Comparison of ENCODE assay signal across 9 mouse cellular contexts in genomic region chr2:35767834-35768537, GRCm38 (mm10).
A peak's percentile ranks its signal among the peaks of the same experiment; 100 is the strongest.
DNase-seq lines count a peak whose midpoint lies in the region; ATAC-seq lines count a peak whose summit lies in the region.
"Had no signal": no experiment of that assay in that cellular context is flagged by ENCODE, and none has a peak within 500 bp of the region (broad histone marks: within the 10 kb centered on the region; RNA-seq: fewer than 3 reads in every experiment).

No protein-coding gene starts in this region.

- peak overlapping the region; percentile 31; the same call in 1 of the 2 replicates for H3K27ac ChIP-seq in forebrain, embryonic 15.5 days (replicated peaks)
- no peak overlapping the region for H3K27ac ChIP-seq in forebrain, embryonic 11.5 days (ENCODE audit: low read depth, low read length)
- no peak overlapping the region for H3K27ac ChIP-seq in neural tube, embryonic 11.5 days (ENCODE audit: low read depth, low read length)

- no peaks in the 10 kb centered on the region for H3K9me3 ChIP-seq in forebrain, embryonic 15.5 days
- H3K9me3 ChIP-seq in forebrain, embryonic 11.5 days (ENCODE audit: control insufficient read depth, low read length), result no peaks in the 10 kb centered on the region
- no peaks in the 10 kb centered on the region for H3K9me3 ChIP-seq in neural tube, embryonic 11.5 days (ENCODE audit: control insufficient read depth, low read length)

- intact Hi-C loops in left cerebral cortex, postnatal 25 days (cut with DNase I), result loop anchor here (1.0 kb wide), 3 partner anchors 21 to 210 kb away; partner anchors contain the start of gene Dab2ip

- H3K9ac ChIP-seq in forebrain, embryonic 15.5 days (replicated peaks), result no peak overlapping the region
- no peak overlapping the region for H3K9ac ChIP-seq in forebrain, embryonic 11.5 days (ENCODE audit: low read length)
- H3K9ac ChIP-seq in neural tube, embryonic 11.5 days (ENCODE audit: low read length), result no peak overlapping the region

- H3K4me1 ChIP-seq in forebrain, embryonic 15.5 days, result peaks cover 15% of the 10 kb centered on the region
- no peaks in the 10 kb centered on the region for H3K4me1 ChIP-seq in forebrain, embryonic 11.5 days (replicated peaks; ENCODE audit: control insufficient read depth, insufficient read depth, low read length)
- no peaks in the 10 kb centered on the region for H3K4me1 ChIP-seq in neural tube, embryonic 11.5 days (ENCODE audit: control insufficient read depth, insufficient read depth, low read length)

- DNase-seq in forebrain, embryonic 11.5 days (ENCODE audit: low spot score), result no peak
- peak; percentile 29 for DNase-seq in neural tube, embryonic 11.5 days (ENCODE audit: low spot score)
- DNase-seq in neural tube, embryonic 10.5 days (ENCODE audit: extremely low spot score, low spot score), result no peak
- DNase-seq in left cerebral cortex, postnatal 25 days (ENCODE audit: low spot score in 2 of 2), result peak; percentile 60 to 95
- DNase-seq in MN1 (ENCODE audit: low spot score), result no peak
- DNase-seq: thymus, adult 18-20 months had no signal

- H3K4me2 ChIP-seq in forebrain, embryonic 15.5 days (replicated peaks), result no peak overlapping the region
- H3K4me2 ChIP-seq in forebrain, embryonic 11.5 days (ENCODE audit: low read depth, low read length, severe bottlenecking), result no peak overlapping the region
- no peak overlapping the region for H3K4me2 ChIP-seq in neural tube, embryonic 11.5 days (ENCODE audit: low read depth)

- H3K4me3 ChIP-seq in forebrain, embryonic 15.5 days, result no peak overlapping the region
- H3K4me3 ChIP-seq in forebrain, embryonic 11.5 days (ENCODE audit: low read depth, low read length), result no peak overlapping the region
- no peak overlapping the region for H3K4me3 ChIP-seq in neural tube, embryonic 11.5 days (ENCODE audit: low read depth, low read length)

- H3K36me3 ChIP-seq in forebrain, embryonic 15.5 days, result no peaks in the 10 kb centered on the region
- no peaks in the 10 kb centered on the region for H3K36me3 ChIP-seq in forebrain, embryonic 11.5 days (ENCODE audit: control insufficient read depth, insufficient read depth, low read length)
- H3K36me3 ChIP-seq in neural tube, embryonic 11.5 days (ENCODE audit: control insufficient read depth, insufficient read depth, low read length), result no peaks in the 10 kb centered on the region

- peak; percentile 39 for ATAC-seq in forebrain, embryonic 15.5 days (replicated peaks)
- ATAC-seq in forebrain, embryonic 11.5 days (replicated peaks; ENCODE audit: low FRiP score), result no peak; the same call in 1 of the 2 replicates
- ATAC-seq in neural tube, embryonic 11.5 days (ENCODE audit: insufficient read depth, low FRiP score, low TSS enrichment), result no peak
- ATAC-seq in megakaryocyte-erythroid progenitor cell, adult 5-6 weeks (replicated peaks; ENCODE audit: low FRiP score, low TSS enrichment, poor library complexity, severe bottlenecking), result no peak
- ATAC-seq in cerebellum, adult (ENCODE audit: insufficient number of reproducible peaks, low FRiP score, low TSS enrichment), result no peak; the same call in 1 of the 2 replicates

- no peaks in the 10 kb centered on the region for H3K27me3 ChIP-seq in forebrain, embryonic 15.5 days
- no peaks in the 10 kb centered on the region for H3K27me3 ChIP-seq in forebrain, embryonic 11.5 days (ENCODE audit: control insufficient read depth, insufficient read depth, low read length)
- no peaks in the 10 kb centered on the region for H3K27me3 ChIP-seq in neural tube, embryonic 11.5 days (ENCODE audit: control insufficient read depth, insufficient read depth, low read length)

- 33% methylated on average over 14 of the region's 14 CpGs for WGBS in forebrain, embryonic 15.5 days
- WGBS in forebrain, embryonic 11.5 days, result 44% methylated on average over 14 of the region's 14 CpGs
- WGBS in neural tube, embryonic 11.5 days, result 29% methylated on average over 14 of the region's 14 CpGs

Comparison
In these comparisons a context has a peak if more than half of its experiments do, and no peak if none do; other contexts are left out.
1. DNase-seq: peak in neural tube, embryonic 11.5 days (single experiment) and left cerebral cortex, postnatal 25 days (2 of 2); none in forebrain, embryonic 11.5 days (single experiment), neural tube, embryonic 10.5 days (single experiment) and MN1 (single experiment).